Mouse (Mus musculus) forebrain, embryonic 10.5 days (tissue): ENCODE data around the gene Tfeb. TPM values are rescaled to one million over a fixed set of nuclear protein-coding genes. Genes with fewer than 3 reads are reported as not detected.

Experiments used
- DNase-seq: peaks from one replicate; pipeline ENCODE4 v3.0.0-alpha.2; 2017; ENCODE audit warnings: low spot score; ENCODE audit errors: extremely low spot score
- H3K27ac ChIP-seq: fragments of 300-500 bp; sonication (generic); 2 replicates; pipeline ENCODE4 v1.5.1; 2016; ENCODE audit warnings: mild to moderate bottlenecking
- H3K27me3 ChIP-seq: fragments of 300-500 bp; sonication (generic); 2 replicates; pipeline ENCODE4 v1.6.1; 2016; ENCODE audit warnings: mild to moderate bottlenecking; ENCODE audit not compliant: poor library complexity, severe bottlenecking
- H3K36me3 ChIP-seq: fragments of 300-500 bp; sonication (generic); replicated peaks from 2 replicates; pipeline ENCODE4 v1.6.1; 2016; ENCODE audit warnings: mild to moderate bottlenecking, moderate library complexity
- H3K4me1 ChIP-seq: fragments of 300-500 bp; sonication (generic); 2 replicates; pipeline ENCODE4 v1.6.1; 2016
- H3K4me3 ChIP-seq: fragments of 300-500 bp; sonication (generic); 2 replicates; pipeline ENCODE4 v1.5.1; 2016; ENCODE audit warnings: mild to moderate bottlenecking, moderate library complexity
- H3K9me3 ChIP-seq: fragments of 300-500 bp; sonication (generic); 2 replicates; pipeline ENCODE4 v1.6.1; 2016; ENCODE audit warnings: mild to moderate bottlenecking, moderate library complexity
- WGBS: fragments of 180-500 bp; shearing (Covaris S2); methylation state at CpG from one replicate; pipeline ENCODE4 v1.1.7; 2016; 5-methylcytosine and 5-hydroxymethylcytosine counted together
- polyA plus RNA-seq: library from polyadenylated mRNA; unstranded; fragments of >200 nt; fragmentation: Nextera tagmentation; extraction: Ambion mirVana; gene quantifications from 2 replicates; pipeline ENCODE4 v1.2.1, GENCODE M21; 2016

Gene Tfeb
- polyA plus RNA-seq, 1 experiment from 2014 or later: 2.2 TPM

- Histone ChIP-seq H3K27ac (no peak within 1 kb of the TSS), H3K4me1 (peaks cover 14% of the 10 kb centered on the region), H3K9me3 (no peaks in the 10 kb centered on the region), H3K4me3 (no peak within 1 kb of the TSS), H3K27me3 (peaks cover 4% of the 10 kb centered on the region; the same call in 1 of the 2 replicates), H3K36me3 (no peaks in the 10 kb centered on the region)
- DNase-seq: no peak
- WGBS: 84% methylated on average over 11 of the region's 11 CpGs
Observed at GRCm38 (mm10) chr17:47726566-47726965, 10.3 kb upstream of the Tfeb start, which contains the start of gene Pgc. Gene Pgc (plus strand): TSS chr17:47726842.

DNA sequence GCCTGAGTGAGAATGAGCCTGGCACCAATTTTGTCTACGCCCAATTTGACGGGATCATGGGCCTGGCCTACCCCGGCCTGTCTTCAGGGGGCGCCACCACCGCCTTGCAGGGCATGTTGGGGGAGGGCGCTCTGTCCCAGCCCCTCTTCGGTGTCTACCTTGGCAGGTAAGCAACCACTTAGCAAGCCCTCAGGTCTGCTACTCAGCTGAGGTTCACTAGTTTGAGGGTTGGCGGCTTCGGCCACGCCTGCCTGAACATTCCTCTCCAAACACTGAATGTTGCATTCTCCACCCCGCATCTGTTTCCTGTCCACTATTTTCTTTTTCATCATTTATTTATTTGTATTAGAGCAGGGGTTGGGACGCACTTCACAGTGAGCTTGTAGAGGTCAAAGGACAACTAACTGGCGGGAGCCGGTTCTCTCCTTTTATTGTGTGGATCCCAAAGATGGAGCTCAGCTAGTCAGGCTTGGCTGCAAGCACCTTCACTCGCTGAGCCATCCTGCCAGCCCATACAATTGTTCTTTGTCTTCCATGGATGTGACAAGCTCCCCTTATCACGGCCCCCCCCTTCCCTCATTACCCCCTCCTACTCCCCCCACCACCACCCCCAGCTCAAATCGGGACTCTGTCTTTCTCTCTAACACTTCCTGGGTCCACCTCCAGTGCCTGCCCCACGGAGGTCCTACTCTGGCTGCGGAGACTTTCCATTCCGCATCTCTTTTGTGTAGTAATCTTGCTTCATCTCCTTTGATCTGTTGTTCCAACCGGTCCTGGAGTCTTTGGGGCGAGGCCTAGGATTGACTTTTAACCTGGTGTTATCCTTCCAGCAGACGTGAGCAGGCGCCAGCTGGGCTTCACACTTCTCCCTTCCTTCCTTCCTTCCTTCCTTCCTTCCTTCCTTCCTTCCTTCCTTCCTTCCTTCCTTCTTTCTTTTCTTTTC, 5.9 kb upstream of the Tfeb start:
- Histone ChIP-seq H3K4me1 (peaks cover 14% of the 10 kb centered on the region), H3K27me3 (peaks cover 20% of the 10 kb centered on the region; the same call in 1 of the 2 replicates), H3K9me3 (no peaks in the 10 kb centered on the region), H3K27ac (no peak overlapping the region), H3K4me3 (no peak overlapping the region), H3K36me3 (no peaks in the 10 kb centered on the region)
- no peak for DNase-seq
- WGBS: 48% methylated on average over 24 of the region's 24 CpGs

DNA sequence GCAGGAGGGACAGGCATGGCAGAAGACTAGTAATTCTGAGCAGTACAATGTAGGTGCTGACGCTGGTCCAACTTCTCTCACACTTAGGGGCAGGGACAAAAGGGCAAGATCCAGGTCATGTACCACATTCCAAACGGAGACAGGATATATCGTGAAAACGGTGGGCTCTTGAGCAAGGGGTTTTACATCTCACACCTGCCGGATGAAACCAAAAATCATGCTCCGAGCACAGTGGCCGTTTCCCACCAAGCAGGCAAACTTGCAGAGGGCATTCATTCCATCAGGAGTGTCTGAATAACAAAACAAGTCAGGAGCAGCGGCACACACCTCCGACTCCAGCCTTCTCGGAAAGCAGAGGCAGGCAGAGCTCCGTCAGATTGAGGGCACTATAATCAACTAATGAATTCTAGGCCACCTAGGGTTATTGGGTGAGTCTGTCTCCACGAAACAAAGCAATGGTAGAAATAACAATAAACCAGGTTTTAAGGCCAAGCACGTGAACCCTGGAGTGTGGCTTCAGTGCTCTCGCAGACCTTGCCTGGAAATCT, 1.2 kb upstream of the Tfeb start:
- no peaks in the 10 kb centered on the region for H3K9me3 ChIP-seq
- whole genome bisulfite sequencing: 79% methylated on average over 14 of the region's 14 CpGs
- DNase-seq: no peak

GRCm38 (mm10) chr17:47737271-47738065, 638 bp downstream of the Tfeb start:
- peaks cover 59% of the 10 kb centered on the region for H3K27me3 ChIP-seq
- H3K36me3 ChIP-seq: no peaks in the 10 kb centered on the region
- WGBS: 2% methylated on average over 59 of the region's 60 CpGs
- peaks cover 34% of the 10 kb centered on the region for H3K4me1 ChIP-seq
- H3K9me3 ChIP-seq: no peaks in the 10 kb centered on the region
- DNase-seq: peak; percentile 62
- H3K4me3 ChIP-seq: peak overlapping the region; percentile 68
- peak overlapping the region; percentile 71 for H3K27ac ChIP-seq

More for the DNA sequence above, 1.2 kb upstream of the Tfeb start:
- H3K27ac ChIP-seq: no peak overlapping the region
- peaks cover 55% of the 10 kb centered on the region for H3K27me3 ChIP-seq
- no peak overlapping the region for H3K4me3 ChIP-seq
- no peaks in the 10 kb centered on the region for H3K36me3 ChIP-seq
- H3K4me1 ChIP-seq: peaks cover 41% of the 10 kb centered on the region

- Histone ChIP-seq H3K4me1 (peaks cover 34% of the 10 kb centered on the region), H3K27ac (peak overlapping the region; percentile 71), H3K9me3 (no peaks in the 10 kb centered on the region), H3K4me3 (peak overlapping the region; percentile 68), H3K27me3 (peaks cover 59% of the 10 kb centered on the region), H3K36me3 (no peaks in the 10 kb centered on the region)
- DNase-seq: peak; percentile 43
- under 1% methylated on average over 60 of the region's 61 CpGs for WGBS
Observed at GRCm38 (mm10) chr17:47738066-47738878, 1.4 kb downstream of the Tfeb start.

DNA sequence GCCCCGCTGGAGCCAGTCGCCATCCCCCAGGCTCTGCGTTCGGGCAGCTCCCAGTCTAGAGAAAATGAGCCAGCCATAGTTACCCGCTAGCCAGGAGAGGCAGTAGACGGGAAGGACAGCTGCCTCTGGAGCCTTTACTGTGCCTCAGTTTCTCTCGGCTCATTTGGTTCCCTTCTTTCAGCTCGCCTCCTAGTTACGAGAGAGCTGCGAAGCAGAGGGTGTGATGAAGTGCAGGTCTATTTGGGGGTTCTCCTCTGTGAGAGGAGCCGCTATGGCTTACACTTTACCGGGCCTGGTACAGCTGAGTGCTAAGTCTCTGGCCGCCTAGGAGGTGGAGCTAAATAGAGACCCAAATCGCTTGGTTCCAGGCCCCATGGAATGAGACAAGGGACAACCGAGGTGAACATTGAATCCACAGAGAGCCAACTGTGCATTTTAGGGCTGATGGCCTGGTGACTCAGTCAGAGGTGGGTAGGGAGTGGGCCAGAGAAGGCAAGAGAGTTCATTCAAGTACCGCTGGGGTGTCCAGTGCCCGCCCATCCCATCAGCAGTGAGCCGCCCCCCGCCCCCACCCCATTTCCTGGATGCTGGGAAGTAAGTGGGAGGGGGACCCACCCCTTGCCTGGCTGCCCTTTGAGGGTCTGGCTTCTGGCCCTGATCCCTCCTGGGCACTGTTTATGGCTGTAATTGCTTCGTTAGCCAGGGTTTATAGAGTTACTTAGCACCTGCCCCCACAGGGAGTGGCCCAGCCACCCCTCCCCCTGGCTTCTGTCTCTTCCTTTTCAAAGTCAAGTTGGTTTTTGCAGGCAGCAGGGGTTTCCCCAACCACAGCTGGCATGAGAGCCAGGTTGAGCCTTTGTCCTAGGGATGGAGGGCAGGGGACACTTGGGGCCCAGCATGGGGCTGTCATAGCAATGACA, 2.3 kb downstream of the Tfeb start:
- Histone ChIP-seq H3K36me3 (no peaks in the 10 kb centered on the region), H3K4me3 (peak overlapping the region; percentile 68), H3K9me3 (no peaks in the 10 kb centered on the region), H3K4me1 (peaks cover 34% of the 10 kb centered on the region), H3K27ac (peak overlapping the region; percentile 71), H3K27me3 (peaks cover 59% of the 10 kb centered on the region)
- no peak for DNase-seq
- 2% methylated on average over 20 of the region's 20 CpGs for WGBS

DNA sequence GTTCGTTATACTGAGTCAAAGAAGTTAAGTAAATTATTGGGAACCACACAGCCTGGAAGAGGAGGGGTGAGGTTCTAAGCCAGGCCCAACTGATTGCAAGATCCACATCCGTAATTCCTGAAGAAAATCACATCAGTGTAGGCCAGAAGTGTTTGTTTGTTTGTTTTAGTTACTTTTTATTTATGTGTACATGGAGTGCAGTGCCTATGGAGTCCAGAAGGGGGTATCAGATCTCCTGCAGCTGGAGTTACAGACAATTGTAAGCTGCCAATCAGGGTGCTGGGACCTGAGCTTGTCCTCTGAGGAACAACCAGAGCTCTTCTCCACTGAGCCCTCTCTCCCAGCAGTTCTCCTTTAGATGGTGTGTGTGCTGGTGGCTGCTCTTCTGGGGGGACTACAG, 3.4 kb downstream of the Tfeb start:
- DNase-seq: no peak
- 65% methylated on average over 2 of the region's 2 CpGs for WGBS
- Histone ChIP-seq H3K27ac (no peak overlapping the region), H3K27me3 (peaks cover 55% of the 10 kb centered on the region), H3K36me3 (no peaks in the 10 kb centered on the region), H3K4me1 (peaks cover 34% of the 10 kb centered on the region), H3K4me3 (no peak overlapping the region), H3K9me3 (peaks cover 4% of the 10 kb centered on the region; the same call in 1 of the 2 replicates)

DNA sequence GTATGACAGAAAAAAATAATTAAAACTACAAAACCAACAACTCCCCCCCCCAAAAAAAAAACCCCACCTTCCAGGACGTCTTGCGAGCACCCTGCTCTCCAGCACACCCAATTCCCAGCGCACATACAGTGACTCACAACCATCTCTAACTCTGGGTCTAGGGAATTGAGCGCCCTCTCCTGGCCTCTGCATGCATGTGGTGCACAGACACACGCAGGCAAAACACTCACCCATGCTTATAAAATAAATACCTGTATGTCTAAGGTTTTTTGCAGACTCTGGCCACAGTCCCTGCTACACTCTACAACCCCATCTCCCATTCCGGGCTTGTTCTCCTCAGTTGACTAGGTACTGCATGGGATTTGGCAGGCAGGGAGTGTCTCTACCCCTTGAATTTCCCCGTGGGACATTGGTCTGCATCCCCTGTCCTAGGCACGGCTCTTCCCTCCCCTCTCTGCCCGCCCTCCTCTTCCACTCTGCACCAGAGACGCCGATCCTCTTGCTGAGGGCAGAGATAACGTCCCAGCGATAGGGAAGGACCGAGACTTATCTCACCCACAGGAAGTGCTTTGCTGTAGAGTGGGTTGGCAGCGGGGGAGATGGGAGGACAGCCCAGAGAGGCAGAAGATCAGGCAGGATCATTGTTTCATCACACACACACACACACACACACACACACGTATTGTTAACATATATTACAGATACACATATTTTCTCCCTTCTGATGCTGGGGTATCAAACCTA, 6.3 kb downstream of the Tfeb start:
- 47% methylated on average over 16 of the region's 16 CpGs for WGBS
- Histone ChIP-seq H3K27me3 (peaks cover 38% of the 10 kb centered on the region), H3K4me1 (peaks cover 18% of the 10 kb centered on the region), H3K9me3 (peaks cover 4% of the 10 kb centered on the region; the same call in 1 of the 2 replicates), H3K4me3 (no peak overlapping the region), H3K27ac (no peak overlapping the region), H3K36me3 (no peaks in the 10 kb centered on the region)
- DNase-seq: no peak

DNA sequence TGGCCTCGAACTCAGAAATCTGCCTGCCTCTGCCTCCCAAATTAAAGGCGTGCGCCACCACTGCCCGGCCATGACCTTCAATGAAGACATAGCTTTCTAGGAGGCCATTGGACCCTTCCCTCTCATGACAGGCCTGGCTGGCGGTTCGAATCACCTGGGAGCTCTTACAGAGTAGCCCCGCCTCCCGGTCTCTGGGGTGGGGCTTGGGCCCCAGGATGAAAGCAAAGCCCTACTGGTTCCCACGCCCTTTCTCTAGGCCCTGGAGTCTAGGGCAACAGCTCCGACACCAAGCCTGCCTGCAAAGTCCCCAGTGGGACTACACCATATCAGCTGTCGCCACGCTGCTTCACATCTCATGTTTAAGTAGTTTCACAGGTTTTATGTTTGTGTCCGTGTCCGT, 7.3 kb downstream of the Tfeb start:
- no peak overlapping the region for H3K4me3 ChIP-seq
- H3K36me3 ChIP-seq: no peaks in the 10 kb centered on the region
- peaks cover 29% of the 10 kb centered on the region for H3K27me3 ChIP-seq
- peaks cover 9% of the 10 kb centered on the region for H3K4me1 ChIP-seq
- H3K9me3 ChIP-seq: peaks cover 4% of the 10 kb centered on the region; the same call in 1 of the 2 replicates
- WGBS: 92% methylated on average over 14 of the region's 14 CpGs
- no peak for DNase-seq
- H3K27ac ChIP-seq: no peak overlapping the region

GRCm38 (mm10) chr17:47744746-47745368, 8.0 kb downstream of the Tfeb start:
- no peak for DNase-seq
- Histone ChIP-seq H3K27ac (no peak overlapping the region), H3K4me3 (no peak overlapping the region), H3K4me1 (peaks cover 5% of the 10 kb centered on the region), H3K36me3 (no peaks in the 10 kb centered on the region), H3K9me3 (peaks cover 4% of the 10 kb centered on the region; the same call in 1 of the 2 replicates), H3K27me3 (peaks cover 21% of the 10 kb centered on the region)
- 87% methylated on average over 10 of the region's 10 CpGs for WGBS
